Mouse (Mus musculus): ENCODE measurements around the gene Olfr952. TPM values are rescaled to one million over a fixed set of nuclear protein-coding genes. Genes with fewer than 3 reads are reported as not detected.

The Olfr952 gene
- total RNA-seq (2012; rRNA removed): not detected in 2 replicates
- total RNA-seq (2014; rRNA removed): not detected in 2 replicates
- not detected in 2 replicates for polyA plus RNA-seq (2012; ENCODE audit: insufficient read length, low read depth)

- H3K27ac ChIP-seq (ENCODE audit: insufficient read depth, low read depth): no peak within 1 kb of the TSS
- no peaks in the 10 kb centered on the region for H3K9me3 ChIP-seq (replicated peaks; ENCODE audit: low read length)
- no peak within 1 kb of the TSS for H3K9ac ChIP-seq (ENCODE audit: insufficient read depth, low read depth)
- H3K27me3 ChIP-seq (replicated peaks): no peaks in the 10 kb centered on the region
- dilution Hi-C loops (cut with MboI; ENCODE audit: extremely low pct_ligation_motif_present, extremely low pct_unique_long_range_greater_than_20kb, low sequenced_read_pairs) (no loop called here), in situ Hi-C loops (cut with MboI; ENCODE audit: low pct_ligation_motif_present, low pct_unique_long_range_greater_than_20kb, low sequenced_read_pairs) (no loop called here)
- TF ChIP-seq ELF1 (IDR thresholded peaks at IDR 0.05; ENCODE audit: low read depth, low read length) (no peak), SMC3 (IDR thresholded peaks at IDR 0.05; ENCODE audit: low read depth, low read length) (no peak), TCF12 (IDR thresholded peaks at IDR 0.05; ENCODE audit: low read depth, low read length) (no peak), BHLHE40 (IDR thresholded peaks at IDR 0.05; ENCODE audit: low read depth, low read length) (no peak), GABPA (IDR thresholded peaks at IDR 0.05; ENCODE audit: insufficient replicate concordance, low read depth, low read length) (no peak), ETS1 (conservative IDR thresholded peaks at IDR 0.05; ENCODE audit: low read depth, low read length) (no peak), USF2 (conservative IDR thresholded peaks at IDR 0.05; ENCODE audit: low read depth, low read length) (no peak), E2F4 (IDR thresholded peaks at IDR 0.05; ENCODE audit: insufficient replicate concordance, low read depth, low read length) (no peak), UBTF (IDR thresholded peaks at IDR 0.05; ENCODE audit: low read depth, low read length) (no peak), JUN (IDR thresholded peaks at IDR 0.05; ENCODE audit: insufficient read depth, low read depth, low read length) (no peak), MAZ (IDR thresholded peaks at IDR 0.05; ENCODE audit: low read depth, low read length) (no peak), RAD21 (IDR thresholded peaks at IDR 0.05; ENCODE audit: low read depth, low read length) (no peak), CTCF (conservative IDR thresholded peaks at IDR 0.05 in 1 of 2, IDR thresholded peaks at IDR 0.05 in 1 of 2; ENCODE audit: low read depth in 2 of 2, low read length in 2 of 2) (no peak), ZNF384 (IDR thresholded peaks at IDR 0.05; ENCODE audit: low read depth, low read length) (no peak)
- no peak within 1 kb of the TSS for H3K4me2 ChIP-seq (ENCODE audit: insufficient read depth, low read depth, poor library complexity, severe bottlenecking)
- no peak for DNase-seq (ENCODE audit: extremely low read depth)
- no peak within 1 kb of the TSS for H3K4me3 ChIP-seq (replicated peaks in 1 of 3; ENCODE audit: low read depth in 2 of 3, low read length in 2 of 3, poor library complexity in 1 of 3)
- H3K36me3 ChIP-seq (replicated peaks in 1 of 2; ENCODE audit: control insufficient read depth in 1 of 2, insufficient read depth in 1 of 2, low read length in 1 of 2): no peaks in the 10 kb centered on the region
- H3K4me1 ChIP-seq (ENCODE audit: control insufficient read depth in 1 of 2, insufficient read depth in 2 of 2): no peaks in the 10 kb centered on the region
- no peaks in the 10 kb centered on the region for H3K79me2 ChIP-seq (replicated peaks; ENCODE audit: control insufficient read depth, extremely low read depth, insufficient read depth, poor library complexity, severe bottlenecking)
Observed at GRCm38 (mm10) chr9:39427048-39427447, at the start of gene Olfr952. Gene Olfr952 (minus strand): TSS chr9:39427148.

- H3K9me3 ChIP-seq (replicated peaks; ENCODE audit: low read length): no peaks in the 10 kb centered on the region
- no peaks in the 10 kb centered on the region for H3K27me3 ChIP-seq (replicated peaks)
- H3K4me1 ChIP-seq (ENCODE audit: control insufficient read depth in 1 of 2, insufficient read depth in 2 of 2): no peaks in the 10 kb centered on the region
- no peaks in the 10 kb centered on the region for H3K36me3 ChIP-seq (replicated peaks in 1 of 2; ENCODE audit: control insufficient read depth in 1 of 2, insufficient read depth in 1 of 2, low read length in 1 of 2)
- dilution Hi-C loops (cut with MboI; ENCODE audit: extremely low pct_ligation_motif_present, extremely low pct_unique_long_range_greater_than_20kb, low sequenced_read_pairs) (no loop called here), in situ Hi-C loops (cut with MboI; ENCODE audit: low pct_ligation_motif_present, low pct_unique_long_range_greater_than_20kb, low sequenced_read_pairs) (no loop called here)
- TF ChIP-seq E2F4 (IDR thresholded peaks at IDR 0.05; ENCODE audit: insufficient replicate concordance, low read depth, low read length) (no peak), EP300 (IDR thresholded peaks at IDR 0.05; ENCODE audit: low read length) (no peak), NELFE (IDR thresholded peaks at IDR 0.05; ENCODE audit: low read depth, low read length) (no peak), USF1 (IDR thresholded peaks at IDR 0.05; ENCODE audit: low read depth, low read length) (no peak), SIN3A (IDR thresholded peaks at IDR 0.05; ENCODE audit: low read length) (no peak), ZMIZ1 (IDR thresholded peaks at IDR 0.05; ENCODE audit: low read depth, low read length) (no peak), ETS1 (conservative IDR thresholded peaks at IDR 0.05; ENCODE audit: low read depth, low read length) (no peak), MAX (IDR thresholded peaks at IDR 0.05; ENCODE audit: low read length) (no peak), IRF4 (IDR thresholded peaks at IDR 0.05; ENCODE audit: low read depth, low read length) (no peak), PAX5 (IDR thresholded peaks at IDR 0.05; ENCODE audit: low read length) (no peak), GABPA (IDR thresholded peaks at IDR 0.05; ENCODE audit: insufficient replicate concordance, low read depth, low read length) (no peak), MEF2A (IDR thresholded peaks at IDR 0.05; ENCODE audit: borderline replicate concordance, low read depth, low read length) (no peak), POLR2A (IDR thresholded peaks at IDR 0.05; ENCODE audit: low read depth, low read length) (no peak), RAD21 (IDR thresholded peaks at IDR 0.05; ENCODE audit: low read depth, low read length) (no peak)
- no peak within 1 kb of the TSS for H3K9ac ChIP-seq (ENCODE audit: insufficient read depth, low read depth)
- DNase-seq (ENCODE audit: extremely low read depth): no peak
- H3K4me3 ChIP-seq (replicated peaks in 1 of 3; ENCODE audit: low read depth in 2 of 3, low read length in 2 of 3, poor library complexity in 1 of 3): no peak within 1 kb of the TSS
- H3K79me2 ChIP-seq (replicated peaks; ENCODE audit: control insufficient read depth, extremely low read depth, insufficient read depth, poor library complexity, severe bottlenecking): no peaks in the 10 kb centered on the region
- no peak within 1 kb of the TSS for H3K4me2 ChIP-seq (ENCODE audit: insufficient read depth, low read depth, poor library complexity, severe bottlenecking)
- H3K27ac ChIP-seq (ENCODE audit: insufficient read depth, low read depth): no peak within 1 kb of the TSS
Observed at GRCm38 (mm10) chr9:39471844-39472243, 44.9 kb upstream of the Olfr952 start, which contains the start of gene Olfr955. Gene Olfr955 (minus strand): TSS chr9:39471944.
